Mouse (Mus musculus) MEL (cell line): ENCODE results near the gene Olfr104-ps. TPM values are rescaled to one million over a fixed set of nuclear protein-coding genes. Genes with fewer than 3 reads are reported as not detected.

Source experiments
- DNase-seq: peaks from one replicate; pipeline ENCODE4 v3.0.0; 2011; ENCODE audit warnings: low read depth, low spot score
- H3K27ac ChIP-seq: 2 replicates; pipeline ENCODE4 v1.5.1; 2012; ENCODE audit warnings: low read depth, mild to moderate bottlenecking, control low read depth, low read length, moderate library complexity; ENCODE audit not compliant: control insufficient read depth
- H3K27me3 ChIP-seq, 2 experiments: fragments of 150-350 bp in 1 of 2; sonication (generic) in 1 of 2; 2 replicates each; pipeline ENCODE4 v1.6.1; 2012; ENCODE audit warnings: low read length in 2 of 2, mild to moderate bottlenecking in 2 of 2, improper control_type of control experiment in 1 of 2, moderate library complexity in 1 of 2; ENCODE audit not compliant: insufficient read depth in 2 of 2, control insufficient read depth in 1 of 2
- H3K36me3 ChIP-seq, 2 experiments: 2 replicates each; pipeline ENCODE4 v1.6.1; 2012 to 2014; ENCODE audit warnings: low read length in 2 of 2, improper control_type of control experiment in 1 of 2, inconsistent platforms in 1 of 2, mild to moderate bottlenecking in 1 of 2; ENCODE audit not compliant: insufficient read depth in 2 of 2, control insufficient read depth in 1 of 2
- H3K4me1 ChIP-seq, 2 experiments: fragments of 150-350 bp in 1 of 2; sonication (generic) in 1 of 2; 2 replicates each; pipeline ENCODE4 v1.6.1; 2012; ENCODE audit warnings: low read length in 2 of 2, improper control_type of control experiment in 1 of 2, mild to moderate bottlenecking in 1 of 2; ENCODE audit not compliant: insufficient read depth in 2 of 2, control insufficient read depth in 1 of 2
- H3K4me3 ChIP-seq, 2 experiments: fragments of 150-350 bp in 1 of 2; sonication (generic) in 1 of 2; 2 replicates each; pipeline ENCODE4 v1.5.1; 2012; ENCODE audit warnings: low read depth in 2 of 2, low read length in 2 of 2, mild to moderate bottlenecking in 2 of 2, moderate library complexity in 2 of 2, control low read depth in 1 of 2, improper control_type of control experiment in 1 of 2; ENCODE audit not compliant: control insufficient read depth in 1 of 2, insufficient read depth in 1 of 2
- H3K79me2 ChIP-seq: 2 replicates; pipeline ENCODE4 v1.6.1; 2012; ENCODE audit warnings: mild to moderate bottlenecking, low read length, moderate library complexity; ENCODE audit not compliant: control insufficient read depth, poor library complexity, insufficient read depth
- H3K9ac ChIP-seq: 2 replicates; pipeline ENCODE4 v1.6.1; 2012; ENCODE audit warnings: low read depth, mild to moderate bottlenecking, control low read depth, low read length, moderate library complexity; ENCODE audit not compliant: control insufficient read depth, poor library complexity, severe bottlenecking
- H3K9me3 ChIP-seq: fragments of 150-350 bp; sonication (generic); replicated peaks from 2 replicates; pipeline ENCODE4 v1.6.1; 2012; ENCODE audit warnings: mild to moderate bottlenecking, low read length, improper control_type of control experiment, moderate library complexity; ENCODE audit not compliant: insufficient read depth
- BHLHE40 ChIP-seq: IDR thresholded peaks from 2 replicates; pipeline ENCODE4 v1.6.1; 2012; ENCODE audit warnings: low read depth, mild to moderate bottlenecking, inconsistent platforms, low read length, improper control_type of control experiment, borderline replicate concordance
- CHD1 ChIP-seq: IDR thresholded peaks from 2 replicates; pipeline ENCODE4 v1.6.1; 2012; ENCODE audit warnings: low read depth, mild to moderate bottlenecking, inconsistent platforms, low read length, improper control_type of control experiment
- CTCF ChIP-seq, 3 experiments: IDR thresholded peaks in 2 of 3; conservative IDR thresholded peaks in 1 of 3; 2 replicates each; pipeline ENCODE4 v1.5.1; 2011 to 2012; ENCODE audit warnings: low read length in 3 of 3, low read depth in 2 of 3, mild to moderate bottlenecking in 2 of 3, improper control_type of control experiment in 1 of 3, inconsistent platforms in 1 of 3, mixed read lengths in 1 of 3, moderate library complexity in 1 of 3; ENCODE audit not compliant: control insufficient read depth in 1 of 3, insufficient read depth in 1 of 3, poor library complexity in 1 of 3, severe bottlenecking in 1 of 3
- E2F4 ChIP-seq: IDR thresholded peaks from 2 replicates; pipeline ENCODE4 v1.6.1; 2011; ENCODE audit warnings: low read depth, low read length, improper control_type of control experiment, borderline replicate concordance
- ELF1 ChIP-seq: IDR thresholded peaks from 2 replicates; pipeline ENCODE4 v1.6.1; 2014; ENCODE audit warnings: low read depth, mild to moderate bottlenecking, inconsistent platforms, low read length, improper control_type of control experiment, moderate library complexity
- GATA1 ChIP-seq: IDR thresholded peaks from 2 replicates; pipeline ENCODE4 v1.6.1; 2011; ENCODE audit warnings: low read depth, low read length, improper control_type of control experiment
- MAFK ChIP-seq: IDR thresholded peaks from 2 replicates; pipeline ENCODE4 v1.6.1; 2011; ENCODE audit warnings: low read depth, mild to moderate bottlenecking, low read length, improper control_type of control experiment, borderline replicate concordance
- MXI1 ChIP-seq: IDR thresholded peaks from 2 replicates; pipeline ENCODE4 v1.6.1; 2011; ENCODE audit warnings: mild to moderate bottlenecking, low read depth, low read length, improper control_type of control experiment
- MYB ChIP-seq: IDR thresholded peaks from 2 replicates; pipeline ENCODE4 v1.6.1; 2011; ENCODE audit warnings: mild to moderate bottlenecking, low read depth, low read length, improper control_type of control experiment
- MYC ChIP-seq: IDR thresholded peaks from 2 replicates; pipeline ENCODE4 v1.6.1; 2011; ENCODE audit warnings: low read depth, mild to moderate bottlenecking, low read length, improper control_type of control experiment, moderate library complexity
- NELFE ChIP-seq: IDR thresholded peaks from 2 replicates; pipeline ENCODE4 v1.6.1; 2011; ENCODE audit warnings: low read depth, low read length, improper control_type of control experiment
- RAD21 ChIP-seq: IDR thresholded peaks from 2 replicates; pipeline ENCODE4 v1.6.1; 2011; ENCODE audit warnings: mild to moderate bottlenecking, low read depth, low read length, improper control_type of control experiment
- SIN3A ChIP-seq: IDR thresholded peaks from 2 replicates; pipeline ENCODE4 v1.6.1; 2012; ENCODE audit warnings: low read length, improper control_type of control experiment, inconsistent platforms
- TAL1 ChIP-seq: IDR thresholded peaks from 2 replicates; pipeline ENCODE4 v1.6.1; 2012; ENCODE audit warnings: mild to moderate bottlenecking, inconsistent platforms, low read length, moderate library complexity, mixed read lengths
- TBP ChIP-seq: IDR thresholded peaks from 2 replicates; pipeline ENCODE4 v1.8.0; 2011; ENCODE audit warnings: low read depth, low read length, improper control_type of control experiment
- UBTF ChIP-seq: IDR thresholded peaks from 2 replicates; pipeline ENCODE4 v1.6.1; 2012; ENCODE audit warnings: low read depth, mild to moderate bottlenecking, inconsistent platforms, low read length, improper control_type of control experiment, moderate library complexity, borderline replicate concordance; ENCODE audit not compliant: insufficient read depth
- USF2 ChIP-seq, 2 experiments: IDR thresholded peaks; 2 replicates each; pipeline ENCODE4 v1.6.1; 2011 to 2012; ENCODE audit warnings: improper control_type of control experiment in 2 of 2, low read length in 2 of 2, borderline replicate concordance in 1 of 2, inconsistent platforms in 1 of 2, low read depth in 1 of 2, mild to moderate bottlenecking in 1 of 2; ENCODE audit not compliant: insufficient read depth in 1 of 2
- ZC3H11A ChIP-seq: IDR thresholded peaks from 2 replicates; pipeline ENCODE4 v1.6.1; 2012; ENCODE audit warnings: low read depth, mild to moderate bottlenecking, inconsistent platforms, low read length, improper control_type of control experiment
- ZMIZ1 ChIP-seq: IDR thresholded peaks from 2 replicates; pipeline ENCODE4 v1.6.1; 2012; ENCODE audit warnings: low read depth, mild to moderate bottlenecking, inconsistent platforms, low read length, improper control_type of control experiment, moderate library complexity
- ZNF384 ChIP-seq: IDR thresholded peaks from 2 replicates; pipeline ENCODE4 v1.6.1; 2012; ENCODE audit warnings: low read depth, mild to moderate bottlenecking, inconsistent platforms, low read length, improper control_type of control experiment
- polyA plus RNA-seq, 2 experiments: library from polyadenylated mRNA; stranded (reverse) in 1 of 2; unstranded in 1 of 2; fragments of >175 nt in 1 of 2; fragments of >200 nt in 1 of 2; gene quantifications; 2 replicates each; pipeline versions ENCODE4 v1.2.1 to v1.2.4; 2012; ENCODE audit warnings: low replicate concordance in 2 of 2, low read depth in 1 of 2; ENCODE audit not compliant: insufficient read length in 2 of 2, insufficient read depth in 1 of 2, missing spikeins in 1 of 2
- total RNA-seq: library from RNA; depleted of rRNA; stranded (reverse); fragments of 300-350 nt; gene quantifications from 2 replicates; pipeline ENCODE4 v1.2.3, GENCODE M21; 2012; rRNA removed

Gene Olfr104-ps
- total and polyA plus RNA-seq, 3 experiments, result not detected

DNA sequence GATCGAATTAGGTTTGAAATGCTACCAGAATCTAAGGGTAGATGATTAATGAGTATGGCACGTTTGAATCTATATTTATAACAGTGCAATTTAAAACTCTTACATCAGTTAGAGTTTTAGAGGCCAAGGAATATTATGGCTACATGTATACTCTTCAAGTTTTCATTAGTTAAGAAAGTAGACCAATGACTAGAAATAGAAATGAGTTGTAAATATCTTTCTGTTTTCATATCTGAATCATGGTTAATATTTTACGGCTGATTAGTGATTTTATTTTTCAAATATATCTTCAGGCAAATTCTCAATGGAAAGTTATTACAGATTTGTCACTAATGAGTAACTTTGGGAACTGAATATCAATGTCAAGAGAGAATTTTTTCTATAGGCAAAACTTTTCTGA is 39.5 kb downstream of the Olfr104-ps start, which contains the start of gene Olfr107:
Olfr107 (plus strand) TSS at position 301 of the 400 bp plus-strand sequence.
- H3K27ac ChIP-seq, result no peak within 1 kb of the TSS
- no peaks in the 10 kb centered on the region for H3K36me3 ChIP-seq
- H3K27me3 ChIP-seq, result no peaks in the 10 kb centered on the region
- H3K9ac ChIP-seq, result no peak within 1 kb of the TSS
- TF ChIP-seq RAD21 (no peak), NELFE (no peak), BHLHE40 (no peak), TBP (no peak), ZMIZ1 (no peak), E2F4 (no peak), UBTF (no peak), GATA1 (no peak), MYB (no peak), TAL1 (no peak), ZC3H11A (no peak), MYC (no peak), ELF1 (no peak), ZNF384 (no peak), USF2 (IDR thresholded peaks at IDR 0.05; ENCODE audit: borderline replicate concordance in 1 of 2, insufficient read depth in 1 of 2, low read depth in 1 of 2, low read length in 2 of 2) (no peak), MAFK (no peak), CHD1 (no peak), CTCF (IDR thresholded peaks at IDR 0.05 in 2 of 3, conservative IDR thresholded peaks at IDR 0.05 in 1 of 3; ENCODE audit: control insufficient read depth in 1 of 3, insufficient read depth in 1 of 3, low read depth in 2 of 3, low read length in 3 of 3, poor library complexity in 1 of 3, severe bottlenecking in 1 of 3) (no peak)
- DNase-seq, result no peak
- H3K4me3 ChIP-seq, result no peak within 1 kb of the TSS
- no peaks in the 10 kb centered on the region for H3K4me1 ChIP-seq
- no peaks in the 10 kb centered on the region for H3K79me2 ChIP-seq
- no peaks in the 10 kb centered on the region for H3K9me3 ChIP-seq

DNA sequence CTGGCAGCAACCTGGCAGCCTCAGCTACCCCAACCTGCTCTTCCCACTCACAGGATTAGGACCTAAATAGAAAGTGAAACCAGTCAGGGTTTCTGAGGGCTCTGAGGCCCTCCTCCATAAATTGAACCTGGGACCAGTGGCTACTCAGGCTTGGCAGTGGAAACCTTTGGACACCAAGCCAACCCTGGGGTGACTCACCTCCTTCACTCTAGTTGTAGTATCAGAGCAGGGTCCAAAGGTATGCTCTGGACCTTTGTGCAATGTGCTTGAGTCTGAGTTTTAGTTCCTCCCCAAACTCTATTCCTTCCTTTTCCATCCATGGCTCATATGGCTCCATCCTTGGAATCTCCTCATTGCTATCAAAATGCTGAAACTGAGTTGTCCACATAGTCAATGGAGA is 54.0 kb downstream of the Olfr104-ps start:
- no peaks in the 10 kb centered on the region for H3K27me3 ChIP-seq
- TF ChIP-seq MAFK (no peak), SIN3A (no peak), MXI1 (no peak)
- H3K36me3 ChIP-seq, result no peaks in the 10 kb centered on the region
- H3K9me3 ChIP-seq, result no peaks in the 10 kb centered on the region
- H3K4me1 ChIP-seq, result no peaks in the 10 kb centered on the region
- no peak overlapping the region for H3K27ac ChIP-seq
- H3K4me3 ChIP-seq, result no peak overlapping the region
- DNase-seq, result no peak
- H3K9ac ChIP-seq, result no peak overlapping the region
- no peaks in the 10 kb centered on the region for H3K79me2 ChIP-seq

Other genes starting within 250 kb of the Olfr104-ps start
- gene Olfr92, start 239.5 kb upstream of the Olfr104-ps start, total RNA-seq, result not detected in 2 replicates
- gene Olfr92, start 239.5 kb upstream of the Olfr104-ps start, polyA plus RNA-seq, result not detected
- gene Olfr93, start 198.1 kb upstream of the Olfr104-ps start, total RNA-seq, result not detected in 2 replicates
- gene Olfr93, start 198.1 kb upstream of the Olfr104-ps start, polyA plus RNA-seq, result not detected
- gene Ubd, start 165.7 kb upstream of the Olfr104-ps start, total RNA-seq, result not detected in 2 replicates
- gene Ubd, start 165.7 kb upstream of the Olfr104-ps start, polyA plus RNA-seq, result not detected
- not detected in 2 replicates for gene Olfr94, start 158.6 kb upstream of the Olfr104-ps start, total RNA-seq
- gene Olfr94, start 158.6 kb upstream of the Olfr104-ps start, polyA plus RNA-seq, result not detected
- not detected in 2 replicates for gene Olfr95, start 146.5 kb upstream of the Olfr104-ps start, total RNA-seq
- gene Olfr95, start 146.5 kb upstream of the Olfr104-ps start, polyA plus RNA-seq, result not detected
- not detected in 2 replicates for gene Olfr96, start 139.4 kb upstream of the Olfr104-ps start, total RNA-seq
- gene Olfr96, start 139.4 kb upstream of the Olfr104-ps start, polyA plus RNA-seq, result not detected
- not detected in 2 replicates for gene Olfr97, start 122.3 kb upstream of the Olfr104-ps start, total RNA-seq
- not detected for gene Olfr97, start 122.3 kb upstream of the Olfr104-ps start, polyA plus RNA-seq
- gene Olfr98, start 95.8 kb upstream of the Olfr104-ps start, total RNA-seq, result not detected in 2 replicates
- gene Olfr98, start 95.8 kb upstream of the Olfr104-ps start, polyA plus RNA-seq, result not detected
- 4.6 and 4.7 TPM in 2 replicates for gene H2-M3, start 89.4 kb upstream of the Olfr104-ps start, total RNA-seq
- 1 to 10 TPM in 1 of 2 experiments, not detected in 1; 1.1 TPM for gene H2-M3, start 89.4 kb upstream of the Olfr104-ps start, polyA plus RNA-seq
- gene Olfr99, start 76.1 kb upstream of the Olfr104-ps start, total RNA-seq, result not detected in 2 replicates
- gene Olfr99, start 76.1 kb upstream of the Olfr104-ps start, polyA plus RNA-seq, result not detected
- not detected in 2 replicates for gene Olfr101, start 55.3 kb upstream of the Olfr104-ps start, total RNA-seq
- gene Olfr101, start 55.3 kb upstream of the Olfr104-ps start, polyA plus RNA-seq, result not detected
- gene Olfr102, start 42.5 kb upstream of the Olfr104-ps start, total RNA-seq, result not detected in 2 replicates
- not detected for gene Olfr102, start 42.5 kb upstream of the Olfr104-ps start, polyA plus RNA-seq
- gene Olfr103, start 19.9 kb upstream of the Olfr104-ps start, total RNA-seq, result not detected in 2 replicates
- gene Olfr103, start 19.9 kb upstream of the Olfr104-ps start, polyA plus RNA-seq, result not detected
- gene Olfr105-ps, start 19.5 kb downstream of the Olfr104-ps start, total RNA-seq, result not detected in 2 replicates
- not detected for gene Olfr105-ps, start 19.5 kb downstream of the Olfr104-ps start, polyA plus RNA-seq
- gene Olfr106-ps, start 30.8 kb downstream of the Olfr104-ps start, total RNA-seq, result not detected in 2 replicates
- gene Olfr106-ps, start 30.8 kb downstream of the Olfr104-ps start, polyA plus RNA-seq, result not detected
- gene Olfr107, start 39.6 kb downstream of the Olfr104-ps start, total RNA-seq, result not detected in 2 replicates
- not detected for gene Olfr107, start 39.6 kb downstream of the Olfr104-ps start, polyA plus RNA-seq
- gene Olfr108, start 85.9 kb downstream of the Olfr104-ps start, total RNA-seq, result not detected in 2 replicates
- gene Olfr108, start 85.9 kb downstream of the Olfr104-ps start, polyA plus RNA-seq, result not detected
- not detected in 2 replicates for gene Olfr109, start 99.3 kb downstream of the Olfr104-ps start, total RNA-seq
- not detected for gene Olfr109, start 99.3 kb downstream of the Olfr104-ps start, polyA plus RNA-seq
- not detected in 2 replicates for gene H2-M2, start 124.0 kb downstream of the Olfr104-ps start, total RNA-seq
- gene H2-M2, start 124.0 kb downstream of the Olfr104-ps start, polyA plus RNA-seq, result under 1 TPM in 1 of 2 experiments, not detected in 1; 0.88 TPM
- gene Olfr110, start 132.9 kb downstream of the Olfr104-ps start, total RNA-seq, result not detected in 2 replicates
- gene Olfr110, start 132.9 kb downstream of the Olfr104-ps start, polyA plus RNA-seq, result not detected
- gene Olfr111, start 148.4 kb downstream of the Olfr104-ps start, total RNA-seq, result not detected in 2 replicates
- gene Olfr111, start 148.4 kb downstream of the Olfr104-ps start, polyA plus RNA-seq, result not detected
- not detected in 2 replicates for gene Olfr112, start 209.9 kb downstream of the Olfr104-ps start, total RNA-seq
- gene Olfr112, start 209.9 kb downstream of the Olfr104-ps start, polyA plus RNA-seq, result not detected
- gene Olfr113, start 218.1 kb downstream of the Olfr104-ps start, total RNA-seq, result not detected in 2 replicates
- not detected for gene Olfr113, start 218.1 kb downstream of the Olfr104-ps start, polyA plus RNA-seq
- not detected in 2 replicates for gene Olfr114, start 233.2 kb downstream of the Olfr104-ps start, total RNA-seq
- gene Olfr114, start 233.2 kb downstream of the Olfr104-ps start, polyA plus RNA-seq, result not detected